Mouse (Mus musculus) G1E (cell line): ENCODE data around the gene Slc50a1. TPM values are rescaled to one million over a fixed set of nuclear protein-coding genes. Genes with fewer than 3 reads are reported as not detected.

Experiments
- ATAC-seq: 2 replicates; pipeline ENCODE4 v1.8.0; 2016; ENCODE audit warnings: mild to moderate bottlenecking; ENCODE audit not compliant: insufficient number of reproducible peaks, poor library complexity, low FRiP score, severe bottlenecking; ENCODE audit errors: extremely low read depth
- DNase-seq: peaks from one replicate; pipeline ENCODE4 v3.0.0; 2012; ENCODE audit warnings: low spot score
- H3K27me3 ChIP-seq: 2 replicates; pipeline ENCODE4 v1.6.1; 2012; ENCODE audit warnings: mild to moderate bottlenecking, low read length, inconsistent platforms; ENCODE audit not compliant: insufficient read depth
- H3K36me3 ChIP-seq: replicated peaks from 2 replicates; pipeline ENCODE3; 2012; ENCODE audit warnings: mild to moderate bottlenecking, inconsistent platforms
- H3K4me1 ChIP-seq: 2 replicates; pipeline ENCODE4 v1.6.1; 2012; ENCODE audit warnings: low read depth, low read length, inconsistent platforms, mixed read lengths; ENCODE audit not compliant: insufficient read depth
- H3K4me3 ChIP-seq: 2 replicates; pipeline ENCODE4 v1.5.1; 2012; ENCODE audit warnings: low read depth, mild to moderate bottlenecking, inconsistent platforms, low read length, moderate library complexity, mixed read lengths
- H3K9me3 ChIP-seq: replicated peaks from 2 replicates; pipeline ENCODE4 v1.6.1; 2012; ENCODE audit warnings: inconsistent platforms
- CTCF ChIP-seq: IDR thresholded peaks from 2 replicates; pipeline ENCODE4 v1.5.1; 2012; ENCODE audit warnings: low read depth, low read length, inconsistent platforms, mixed read lengths
- GATA1 ChIP-seq: IDR thresholded peaks from 2 replicates; pipeline ENCODE4 v1.6.1; 2012; ENCODE audit warnings: borderline replicate concordance, low read length, inconsistent platforms, mixed read lengths
- GATA2 ChIP-seq: IDR thresholded peaks from 2 replicates; pipeline ENCODE4 v1.6.1; 2012; ENCODE audit warnings: low read depth, low read length, inconsistent platforms, borderline replicate concordance
- POLR2AphosphoS5 ChIP-seq: IDR thresholded peaks from 2 replicates; pipeline ENCODE4 v1.6.1; 2012; ENCODE audit warnings: low read depth, low read length, inconsistent platforms; ENCODE audit not compliant: insufficient replicate concordance
- TAL1 ChIP-seq: conservative IDR thresholded peaks from 2 replicates; pipeline ENCODE4 v1.6.1; 2012; ENCODE audit warnings: low read depth, low read length, inconsistent platforms, mixed read lengths
- polyA plus RNA-seq: library from polyadenylated mRNA; stranded (reverse); fragments of >175 nt; gene quantifications from 2 replicates; pipeline ENCODE4 v1.2.3, GENCODE M21; 2012
- total RNA-seq, 2 experiments: library from RNA; stranded (forward) in 1 of 2; stranded (reverse) in 1 of 2; fragments of 200-1000 nt in 1 of 2; fragments of >200 nt in 1 of 2; fragmentation: Nextera tagmentation in 1 of 2; gene quantifications; 2 replicates each; pipeline ENCODE4 v1.2.3; 2014 to 2017

Slc50a1 gene
- total and polyA plus RNA-seq, 3 experiments = 0.66 TPM; not detected in 2

GRCm38 (mm10) chr3:89229276-89229675 is 41.1 kb downstream of the Slc50a1 start:
- DNase-seq (no peak), ATAC-seq (no peak)
- H3K9me3 ChIP-seq = no peaks in the 10 kb centered on the region
- TF ChIP-seq GATA2 (no peak), CTCF (no peak), TAL1 (no peak), POLR2AphosphoS5 (no peak), GATA1 (no peak)
- peaks cover 90% of the 10 kb centered on the region for H3K27me3 ChIP-seq
- H3K36me3 ChIP-seq = no peaks in the 10 kb centered on the region
- H3K4me3 ChIP-seq = no peak overlapping the region
- peaks cover 46% of the 10 kb centered on the region for H3K4me1 ChIP-seq

GRCm38 (mm10) chr3:89228836-89229235 is 41.5 kb downstream of the Slc50a1 start, which contains the start of gene Muc1:
Muc1 (plus strand) TSS chr3:89229057.
- no peak for TF ChIP-seq POLR2AphosphoS5
- TF ChIP-seq GATA2 = no peak
- Histone ChIP-seq H3K27me3 (peaks cover 90% of the 10 kb centered on the region), H3K36me3 (no peaks in the 10 kb centered on the region)

DNA sequence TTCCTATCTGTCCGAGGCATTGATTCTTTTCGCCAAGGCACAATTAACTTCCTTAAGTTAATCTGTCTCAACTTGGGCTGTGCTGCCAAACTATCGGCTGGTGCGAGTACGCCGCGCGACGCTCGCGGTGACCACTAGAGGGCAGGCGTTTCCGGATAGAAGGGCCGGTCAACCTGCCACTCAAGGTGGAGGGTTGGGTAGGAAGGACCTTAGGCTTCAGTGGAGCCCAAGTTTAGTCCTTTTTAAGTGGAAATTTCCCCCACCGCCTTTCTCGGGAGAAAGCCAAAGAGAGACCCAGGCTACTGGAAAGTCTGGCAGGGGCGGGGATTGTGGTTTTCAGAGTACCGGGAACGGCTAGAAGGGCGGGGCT is 42.2 kb downstream of the Slc50a1 start:
- peaks cover 90% of the 10 kb centered on the region for H3K27me3 ChIP-seq
- ATAC-seq (peak; percentile 68), DNase-seq (peak; percentile 89)
- no peaks in the 10 kb centered on the region for H3K9me3 ChIP-seq
- H3K36me3 ChIP-seq = no peaks in the 10 kb centered on the region
- peaks cover 39% of the 10 kb centered on the region for H3K4me1 ChIP-seq
- peak overlapping the region; percentile 65 for H3K4me3 ChIP-seq
- TF ChIP-seq CTCF (peak; percentile 94), GATA2 (no peak)

More at GRCm38 (mm10) chr3:89228836-89229235, 41.5 kb downstream of the Slc50a1 start, which contains the start of gene Muc1:
- Histone ChIP-seq H3K4me1 (peaks cover 45% of the 10 kb centered on the region), H3K9me3 (no peaks in the 10 kb centered on the region), H3K4me3 (peak within 1 kb of the TSS; percentile 65)
- ATAC-seq = no peak
- no peak for DNase-seq

DNA sequence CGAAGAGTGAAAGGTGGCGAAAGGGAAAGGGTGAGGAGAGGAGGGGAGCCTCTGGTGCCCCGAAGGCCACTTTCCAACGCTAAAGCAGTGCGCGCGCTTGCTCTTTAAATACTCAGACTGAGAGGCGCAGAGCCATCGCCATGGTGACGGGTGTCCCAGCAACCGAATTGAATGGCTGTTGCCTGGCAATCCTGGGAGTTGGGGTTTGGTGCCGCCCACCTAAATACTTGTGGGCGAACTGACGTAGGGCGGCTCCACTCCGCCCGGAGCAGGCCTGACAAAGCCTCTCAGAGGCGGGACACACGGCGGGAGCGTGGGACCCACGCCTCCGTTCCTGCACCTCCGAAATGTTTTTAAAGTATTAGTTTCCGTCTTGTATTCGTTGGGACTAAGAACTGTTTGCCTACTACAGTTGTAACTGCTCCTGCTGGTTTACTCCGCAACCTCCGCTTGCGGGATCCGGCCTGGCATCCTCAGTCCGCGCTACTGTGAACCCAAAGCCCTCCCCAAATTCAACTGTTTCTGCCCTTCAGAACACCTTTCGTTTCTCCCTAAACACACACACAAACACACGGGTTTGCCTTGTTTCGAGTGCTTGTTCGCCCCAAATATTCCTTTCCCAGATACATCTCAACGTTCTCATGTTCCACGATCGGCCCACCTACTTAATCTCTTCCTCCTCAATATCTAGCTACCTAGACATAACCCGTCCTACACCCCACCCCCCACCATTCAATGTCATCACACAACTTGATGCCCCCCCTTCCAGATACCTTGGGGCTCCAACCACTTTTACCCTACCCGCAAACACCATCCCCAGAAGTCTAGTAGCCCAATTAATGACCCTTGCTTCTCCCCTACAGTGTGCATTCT is 42.8 kb downstream of the Slc50a1 start:
- Histone ChIP-seq H3K36me3 (no peaks in the 10 kb centered on the region), H3K9me3 (no peaks in the 10 kb centered on the region), H3K27me3 (peaks cover 90% of the 10 kb centered on the region), H3K4me1 (peaks cover 33% of the 10 kb centered on the region), H3K4me3 (peak overlapping the region; percentile 65; the same call in 1 of the 2 replicates)
- peak; percentile 56 for DNase-seq
- ATAC-seq = no peak
- no peak for TF ChIP-seq GATA1
- no peak for TF ChIP-seq POLR2AphosphoS5
- no peak for TF ChIP-seq TAL1
- TF ChIP-seq GATA2 = no peak
- TF ChIP-seq CTCF = no peak

- H3K27me3 ChIP-seq = peaks cover 85% of the 10 kb centered on the region
- ATAC-seq = no peak
- peak within 1 kb of the TSS; percentile 65; the same call in 1 of the 2 replicates for H3K4me3 ChIP-seq
Observed at GRCm38 (mm10) chr3:89226900-89227299, 43.5 kb downstream of the Slc50a1 start, which contains the start of gene Mtx1. Mtx1 (minus strand) TSS chr3:89227088.

DNA sequence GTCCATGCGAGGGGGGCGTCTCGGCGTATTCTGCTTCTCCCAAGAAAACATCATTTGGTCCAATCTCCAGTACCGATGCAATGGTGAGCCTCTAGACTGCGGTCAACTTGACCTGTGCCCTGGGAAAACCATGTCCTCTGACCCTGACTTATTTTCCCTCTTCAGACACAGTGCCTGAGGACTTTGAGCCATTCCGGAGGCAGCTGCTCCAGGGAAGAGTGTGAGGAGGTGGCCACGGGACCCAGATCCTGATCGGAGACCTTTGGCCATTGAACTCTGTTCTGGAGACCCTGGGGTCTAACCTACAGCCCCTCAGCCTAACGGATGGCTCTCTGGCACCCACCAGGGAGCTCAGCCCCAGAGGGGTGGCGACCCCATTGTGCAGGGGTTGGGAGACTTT is 44.0 kb downstream of the Slc50a1 start:
- Histone ChIP-seq H3K9me3 (no peaks in the 10 kb centered on the region), H3K36me3 (no peaks in the 10 kb centered on the region), H3K27me3 (peaks cover 80% of the 10 kb centered on the region), H3K4me3 (no peak overlapping the region), H3K4me1 (peaks cover 30% of the 10 kb centered on the region)
- no peak for DNase-seq
- TF ChIP-seq GATA2 = no peak
- TF ChIP-seq GATA1 = no peak
- ATAC-seq = no peak

More at GRCm38 (mm10) chr3:89226900-89227299, 43.5 kb downstream of the Slc50a1 start, which contains the start of gene Mtx1:
- Histone ChIP-seq H3K4me1 (peaks cover 30% of the 10 kb centered on the region), H3K36me3 (no peaks in the 10 kb centered on the region), H3K9me3 (no peaks in the 10 kb centered on the region)
- no peak for TF ChIP-seq POLR2AphosphoS5
- no peak for TF ChIP-seq GATA2
- TF ChIP-seq TAL1 = no peak
- TF ChIP-seq CTCF = no peak
- TF ChIP-seq GATA1 = no peak
- no peak for DNase-seq

DNA sequence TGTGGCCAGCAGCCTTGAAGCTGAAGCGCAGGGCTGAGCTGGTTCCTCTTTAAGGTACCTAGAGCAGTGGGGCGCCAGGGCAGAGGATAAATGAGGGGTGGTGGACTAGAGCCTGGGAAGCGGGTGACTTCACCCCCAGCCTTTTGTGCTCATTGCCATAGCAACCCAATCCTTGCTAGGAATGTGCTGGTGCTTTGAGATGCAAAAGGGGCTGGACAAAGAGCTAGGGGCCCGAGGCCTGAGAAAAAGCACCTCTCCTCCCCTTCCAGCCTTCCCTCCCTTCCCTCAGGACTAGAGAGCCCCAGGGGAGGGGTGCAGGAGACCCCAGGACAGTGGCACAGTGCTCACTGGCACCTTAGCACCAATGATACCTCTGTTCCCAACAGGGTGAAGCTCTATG is 44.5 kb downstream of the Slc50a1 start:
- no peaks in the 10 kb centered on the region for H3K36me3 ChIP-seq
- H3K27me3 ChIP-seq = peaks cover 79% of the 10 kb centered on the region
- ATAC-seq = no peak
- H3K9me3 ChIP-seq = no peaks in the 10 kb centered on the region
- H3K4me3 ChIP-seq = no peak overlapping the region
- DNase-seq = no peak
- peaks cover 30% of the 10 kb centered on the region for H3K4me1 ChIP-seq
- TF ChIP-seq CTCF = no peak
- TF ChIP-seq GATA2 = no peak
- no peak for TF ChIP-seq POLR2AphosphoS5
